Mouse (Mus musculus) kidney, adult 2 months (tissue): ENCODE results near the gene Cubn. TPM values are rescaled to one million over a fixed set of nuclear protein-coding genes. Genes with fewer than 3 reads are reported as not detected.

ENCODE experiments used
- DNase-seq: peaks from one replicate; pipeline ENCODE4 v3.0.0; 2021
- H3K27ac ChIP-seq: fragments of 200-500 bp; 2 replicates; pipeline ENCODE4 v1.5.1; 2012; ENCODE audit warnings: low read depth, low read length, control low read depth, inconsistent platforms; ENCODE audit not compliant: insufficient read depth
- H3K27me3 ChIP-seq: fragments of 200-500 bp; replicated peaks from 2 replicates; pipeline ENCODE4 v1.6.1; 2012; ENCODE audit warnings: mild to moderate bottlenecking, moderate library complexity, low read length, inconsistent platforms; ENCODE audit not compliant: control insufficient read depth, insufficient read depth
- H3K36me3 ChIP-seq: fragments of 200-500 bp; 2 replicates; pipeline ENCODE4 v1.6.1; 2012; ENCODE audit warnings: mild to moderate bottlenecking, moderate library complexity, low read length, inconsistent platforms; ENCODE audit not compliant: control insufficient read depth, insufficient read depth
- H3K4me1 ChIP-seq: fragments of 200-500 bp; 2 replicates; pipeline ENCODE4 v1.6.1; 2011; ENCODE audit warnings: low read length; ENCODE audit not compliant: control insufficient read depth, insufficient read depth
- H3K4me3 ChIP-seq: fragments of 200-500 bp; 2 replicates; pipeline ENCODE4 v1.5.1; 2011; ENCODE audit warnings: mild to moderate bottlenecking, low read depth, low read length, control low read depth; ENCODE audit not compliant: insufficient read depth
- CTCF ChIP-seq: fragments of 200-500 bp; conservative IDR thresholded peaks from 2 replicates; pipeline ENCODE4 v1.5.1; 2011; ENCODE audit warnings: low read depth, mild to moderate bottlenecking, control low read depth, low read length, moderate library complexity, mixed read lengths; ENCODE audit not compliant: insufficient read depth, insufficient read length
- POLR2A ChIP-seq: fragments of 200-500 bp; IDR thresholded peaks from one replicate; pipeline ENCODE4 v1.6.1; 2011; ENCODE audit warnings: low read depth, low read length, control low read depth
- WGBS: fragments of 180-500 bp; shearing (Covaris S2); methylation state at CpG from one replicate; pipeline ENCODE4 v1.1.7; 2018; 5-methylcytosine and 5-hydroxymethylcytosine counted together
- polyA plus RNA-seq: library from polyadenylated mRNA; depleted of rRNA; stranded (reverse); fragments of >200 nt; gene quantifications from 2 replicates; pipeline ENCODE4 v1.2.3, GENCODE M21; 2012

Gene Cubn
- polyA plus RNA-seq, 1 experiment, result 56.2 TPM

GRCm38 (mm10) chr2:13486470-13486869, 5.1 kb downstream of the Cubn start:
- H3K4me1 ChIP-seq, result peaks cover 17% of the 10 kb centered on the region; the same call in 1 of the 2 replicates
- no peaks in the 10 kb centered on the region for H3K27me3 ChIP-seq
- WGBS, result 71% methylated on average over 8 of the region's 8 CpGs
- no peak overlapping the region for H3K4me3 ChIP-seq
- no peak overlapping the region for H3K27ac ChIP-seq
- no peak for TF ChIP-seq CTCF
- no peak for TF ChIP-seq POLR2A
- no peak for DNase-seq
- peaks cover 4% of the 10 kb centered on the region for H3K36me3 ChIP-seq

GRCm38 (mm10) chr2:13484566-13484965, 7.0 kb downstream of the Cubn start:
- no peak for TF ChIP-seq POLR2A
- TF ChIP-seq CTCF, result no peak
- 59% methylated on average over 3 of the region's 3 CpGs for WGBS
- Histone ChIP-seq H3K4me3 (no peak overlapping the region), H3K4me1 (peaks cover 19% of the 10 kb centered on the region; the same call in 1 of the 2 replicates), H3K36me3 (peaks cover 6% of the 10 kb centered on the region), H3K27ac (no peak overlapping the region), H3K27me3 (no peaks in the 10 kb centered on the region)
- DNase-seq, result peak; percentile 59

- 60% methylated on average over 2 of the region's 2 CpGs for WGBS
These were observed 10.9 kb downstream of the Cubn start for GRCm38 (mm10) chr2:13480744-13481143.

GRCm38 (mm10) chr2:13479165-13479564, 12.4 kb downstream of the Cubn start:
- peak; percentile 43 for DNase-seq
- 44% methylated on average over 7 of the region's 7 CpGs for WGBS

More at GRCm38 (mm10) chr2:13480744-13481143, 10.9 kb downstream of the Cubn start:
- Histone ChIP-seq H3K27me3 (no peaks in the 10 kb centered on the region), H3K36me3 (peaks cover 7% of the 10 kb centered on the region), H3K4me3 (no peak overlapping the region), H3K4me1 (peaks cover 15% of the 10 kb centered on the region; the same call in 1 of the 2 replicates), H3K27ac (no peak overlapping the region)
- DNase-seq, result no peak
- no peak for TF ChIP-seq CTCF
- TF ChIP-seq POLR2A, result no peak

GRCm38 (mm10) chr2:13470108-13470507, 21.5 kb downstream of the Cubn start:
- H3K4me3 ChIP-seq, result no peak overlapping the region
- H3K4me1 ChIP-seq, result no peaks in the 10 kb centered on the region
- 92% methylated on average over 3 of the region's 3 CpGs for WGBS
- H3K27ac ChIP-seq, result no peak overlapping the region
- TF ChIP-seq POLR2A, result no peak
- no peak for TF ChIP-seq CTCF
- DNase-seq, result no peak
- H3K27me3 ChIP-seq, result no peaks in the 10 kb centered on the region
- H3K36me3 ChIP-seq, result no peaks in the 10 kb centered on the region; the same call in none of the 2 replicates

More at GRCm38 (mm10) chr2:13479165-13479564, 12.4 kb downstream of the Cubn start:
- TF ChIP-seq POLR2A (no peak), CTCF (no peak)
- Histone ChIP-seq H3K27me3 (no peaks in the 10 kb centered on the region), H3K4me3 (no peak overlapping the region), H3K36me3 (peaks cover 7% of the 10 kb centered on the region), H3K27ac (no peak overlapping the region), H3K4me1 (peaks cover 12% of the 10 kb centered on the region; the same call in 1 of the 2 replicates)

- TF ChIP-seq CTCF (no peak), POLR2A (no peak)
These were observed 22.0 kb downstream of the Cubn start for GRCm38 (mm10) chr2:13469641-13470040.

GRCm38 (mm10) chr2:13466685-13467084, 24.9 kb downstream of the Cubn start:
- no peak for DNase-seq
- no peak for TF ChIP-seq CTCF
- TF ChIP-seq POLR2A, result no peak
- Histone ChIP-seq H3K36me3 (no peaks in the 10 kb centered on the region; the same call in none of the 2 replicates), H3K4me3 (no peak overlapping the region), H3K27me3 (no peaks in the 10 kb centered on the region), H3K4me1 (no peaks in the 10 kb centered on the region), H3K27ac (no peak overlapping the region)
- 60% methylated on average over 3 of the region's 3 CpGs for WGBS

More at GRCm38 (mm10) chr2:13469641-13470040, 22.0 kb downstream of the Cubn start:
- Histone ChIP-seq H3K27me3 (no peaks in the 10 kb centered on the region), H3K4me1 (no peaks in the 10 kb centered on the region), H3K36me3 (no peaks in the 10 kb centered on the region; the same call in none of the 2 replicates), H3K4me3 (no peak overlapping the region), H3K27ac (no peak overlapping the region)
- WGBS, result 80% methylated on average over 4 of the region's 4 CpGs
- no peak for DNase-seq
